Mouse (Mus musculus): ENCODE results near the gene Gm17268.

DNA sequence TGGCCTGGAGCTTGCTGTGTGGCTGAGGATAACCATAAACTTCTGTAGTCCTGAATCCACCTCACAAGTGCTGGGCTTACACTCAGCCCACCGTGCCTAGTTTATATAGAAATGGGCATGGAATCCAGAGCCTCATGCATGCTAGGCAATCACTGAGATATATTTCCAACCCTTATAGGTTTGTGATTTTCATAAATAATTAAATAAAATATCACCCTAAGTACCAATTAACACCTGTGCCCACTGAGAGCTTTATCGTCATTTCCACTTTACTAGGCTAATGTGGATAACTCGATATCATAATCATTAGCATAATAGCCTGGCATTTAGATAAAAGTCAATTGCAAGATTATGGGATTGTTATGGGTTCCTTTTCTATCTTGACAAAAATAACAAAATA is 46.0 kb upstream of the Gm17268 start:
- TF ChIP-seq FLI1 (IDR thresholded peaks at IDR 0.05; ENCODE audit: low read length) (no peak), GATA1 (IDR thresholded peaks at IDR 0.05; ENCODE audit: borderline replicate concordance, low read length) (no peak)
